Mouse (Mus musculus) midbrain, embryonic 12.5 days (tissue): ENCODE measurements around the gene Adam20. TPM values are rescaled to one million over a fixed set of nuclear protein-coding genes. Genes with fewer than 3 reads are reported as not detected.
"Not testable (repeated sequence)": the region's sequence is repeated elsewhere in the genome, so short reads cannot be mapped to it uniquely, and the experiment has no call there.

Source experiments
- ATAC-seq: fragments of 200-750 bp; cut with Nextera tagmentation; 2 replicates; pipeline ENCODE4 v1.8.0; 2017; ENCODE audit warnings: low read depth, moderate TSS enrichment, moderate library complexity; ENCODE audit not compliant: low FRiP score
- H3K27ac ChIP-seq: fragments of 300-500 bp; sonication (generic); replicated peaks from 2 replicates; pipeline ENCODE4 v1.5.1; 2016; ENCODE audit warnings: mild to moderate bottlenecking
- H3K27me3 ChIP-seq: fragments of 300-500 bp; sonication (generic); 2 replicates; pipeline ENCODE4 v1.6.1; 2016; ENCODE audit warnings: mild to moderate bottlenecking
- H3K36me3 ChIP-seq: fragments of 300-500 bp; sonication (generic); 2 replicates; pipeline ENCODE4 v1.6.1; 2016
- H3K4me1 ChIP-seq: fragments of 300-500 bp; sonication (generic); 2 replicates; pipeline ENCODE4 v1.6.1; 2016
- H3K4me2 ChIP-seq: fragments of 300-500 bp; sonication (generic); replicated peaks from 2 replicates; pipeline ENCODE4 v1.6.1; 2016; ENCODE audit warnings: mild to moderate bottlenecking, moderate library complexity
- H3K4me3 ChIP-seq: fragments of 300-500 bp; sonication (generic); 2 replicates; pipeline ENCODE4 v1.5.1; 2016; ENCODE audit warnings: mild to moderate bottlenecking
- H3K9ac ChIP-seq: fragments of 300-500 bp; sonication (generic); replicated peaks from 2 replicates; pipeline ENCODE4 v1.6.1; 2016; ENCODE audit warnings: mild to moderate bottlenecking, moderate library complexity
- H3K9me3 ChIP-seq: fragments of 300-500 bp; sonication (generic); 2 replicates; pipeline ENCODE4 v1.6.1; 2016; ENCODE audit warnings: mild to moderate bottlenecking
- WGBS: fragments of 180-500 bp; shearing (Covaris S2); methylation state at CpG from one replicate; pipeline ENCODE4 v1.1.7; 2016; 5-methylcytosine and 5-hydroxymethylcytosine counted together
- polyA plus RNA-seq: library from polyadenylated mRNA; unstranded; fragments of >200 nt; fragmentation: Nextera tagmentation; extraction: Ambion mirVana; gene quantifications from 2 replicates; pipeline ENCODE4 v1.2.1, GENCODE M21; 2016

Gene Adam20
- polyA plus RNA-seq: not detected in 2 replicates

DNA sequence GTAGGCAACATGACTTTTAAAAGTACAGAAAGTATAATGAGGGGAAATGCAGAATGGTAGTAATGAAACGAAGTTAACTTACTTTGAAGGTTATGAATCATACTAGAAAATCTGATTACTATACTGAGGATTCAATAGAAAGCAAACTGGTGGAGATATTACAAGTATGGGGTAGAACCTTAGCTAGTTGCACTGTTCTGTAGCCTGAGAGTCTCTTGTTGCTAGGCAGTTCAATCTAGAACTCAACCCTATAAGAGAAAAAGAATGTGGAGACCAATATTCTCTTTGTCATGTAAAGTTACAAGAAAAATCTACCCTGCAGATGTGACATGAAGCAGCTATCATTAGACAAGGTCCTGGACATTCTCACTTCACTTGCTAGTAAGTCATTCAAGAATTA, at the start of gene Adam20:
Gene Adam20 (plus strand): TSS at position 301 of the 400 bp plus-strand sequence.
- not testable (repeated sequence) for H3K27ac ChIP-seq, ATAC-seq, H3K4me3 ChIP-seq, H3K4me1 ChIP-seq, H3K36me3 ChIP-seq, H3K27me3 ChIP-seq, H3K9ac ChIP-seq, H3K4me2 ChIP-seq, H3K9me3 ChIP-seq
- WGBS: 80% methylated on average over 1 of the region's 1 CpGs

DNA sequence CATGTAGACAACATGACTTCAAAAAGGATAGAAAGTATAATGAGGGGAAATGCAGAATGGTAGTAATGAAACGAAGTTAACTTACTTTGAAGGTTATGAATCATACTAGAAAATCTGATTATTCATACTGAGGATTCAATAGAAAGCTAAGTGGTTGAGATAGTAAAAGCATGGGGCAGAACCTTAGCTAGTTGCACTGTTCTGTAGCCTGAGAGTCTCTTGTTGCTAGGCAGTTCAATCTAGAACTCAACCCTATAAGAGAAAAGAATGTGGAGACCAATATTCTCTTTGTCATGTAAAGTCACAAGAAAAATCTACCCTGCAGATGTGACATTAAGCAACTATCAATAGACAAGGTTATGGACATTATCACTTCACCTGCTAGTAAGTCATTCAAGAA, 41.2 kb upstream of the Adam20 start, which contains the start of gene Adam25:
Gene Adam25 (plus strand): TSS at position 301 of the 400 bp plus-strand sequence.
- not testable (repeated sequence) for H3K4me1 ChIP-seq, H3K4me3 ChIP-seq, H3K27ac ChIP-seq, H3K27me3 ChIP-seq, H3K4me2 ChIP-seq, H3K36me3 ChIP-seq, H3K9ac ChIP-seq, ATAC-seq, H3K9me3 ChIP-seq
- WGBS: 60% methylated on average over 1 of the region's 1 CpGs

DNA sequence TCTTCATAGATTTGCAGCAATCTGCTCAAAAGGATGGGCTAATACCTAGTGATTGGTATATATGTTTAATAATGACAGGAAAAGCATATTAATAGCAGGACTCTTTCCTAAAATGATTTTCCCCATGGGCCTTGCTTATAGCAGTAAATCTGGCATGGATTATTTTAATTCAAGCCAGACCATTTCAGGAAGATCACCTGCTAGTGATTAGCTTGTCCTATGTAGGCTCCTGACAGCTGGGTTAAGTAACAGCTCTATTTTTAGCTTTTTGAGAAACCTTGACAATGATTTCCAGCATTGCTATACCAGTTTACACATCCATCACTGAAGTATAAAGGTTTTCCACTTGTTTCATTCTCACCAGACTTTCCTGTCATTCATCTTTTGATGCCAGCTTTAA, 9.8 kb upstream of the Adam20 start:
- H3K9me3 ChIP-seq: no peaks in the 10 kb centered on the region
- ATAC-seq: no peak
- H3K4me2 ChIP-seq: no peak overlapping the region
- H3K36me3 ChIP-seq: no peaks in the 10 kb centered on the region
- H3K27ac ChIP-seq: no peak overlapping the region
- no peaks in the 10 kb centered on the region for H3K27me3 ChIP-seq
- no peak overlapping the region for H3K4me3 ChIP-seq
- H3K9ac ChIP-seq: no peak overlapping the region
- H3K4me1 ChIP-seq: no peaks in the 10 kb centered on the region

DNA sequence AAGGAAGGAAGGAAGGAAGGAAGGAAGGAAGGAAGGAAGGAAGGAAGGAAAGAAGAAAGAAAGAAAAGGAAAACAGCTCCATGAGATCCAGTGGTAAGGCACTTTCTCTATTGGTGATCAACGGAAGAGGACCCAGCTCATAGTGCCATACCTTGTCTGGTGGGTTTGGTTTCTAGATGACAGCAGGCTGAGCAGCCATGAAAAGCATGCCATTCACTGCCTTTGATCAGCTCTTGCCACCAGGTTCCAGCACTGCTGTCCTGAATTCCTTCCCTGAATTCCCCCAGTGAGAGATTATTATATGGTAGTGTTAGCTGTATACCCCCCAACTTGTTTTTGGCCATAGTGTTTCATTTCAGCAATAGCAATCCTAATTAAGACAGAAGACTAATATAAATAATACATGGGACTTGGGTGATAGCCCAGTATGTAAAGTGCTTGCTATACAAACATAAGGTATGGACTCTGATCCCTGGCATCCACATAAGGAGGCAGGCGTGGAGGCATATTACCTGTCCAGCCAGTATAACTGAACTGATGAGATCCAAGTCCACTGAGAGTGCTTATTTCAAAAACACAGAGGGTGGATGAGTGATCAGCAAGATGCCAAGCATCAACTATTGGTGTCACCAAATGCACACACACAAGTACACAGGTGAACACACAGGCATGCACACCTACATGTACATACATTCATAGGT, 10.5 kb downstream of the Adam20 start:
- no peak for ATAC-seq
- Histone ChIP-seq H3K27ac (no peak overlapping the region), H3K9me3 (no peaks in the 10 kb centered on the region), H3K9ac (no peak overlapping the region), H3K4me2 (no peak overlapping the region), H3K4me1 (no peaks in the 10 kb centered on the region), H3K27me3 (no peaks in the 10 kb centered on the region), H3K4me3 (no peak overlapping the region), H3K36me3 (no peaks in the 10 kb centered on the region)
- WGBS: 82% methylated on average over 2 of the region's 2 CpGs

Other genes with a start within 250 kb of the Adam20 start
- not detected in 2 replicates for gene Adam24, start 118.2 kb upstream of the Adam20 start, polyA plus RNA-seq
- not detected in 2 replicates for gene Adam25, start 41.1 kb upstream of the Adam20 start, polyA plus RNA-seq
- not detected in 2 replicates for gene Adam39, start 29.7 kb downstream of the Adam20 start, polyA plus RNA-seq